Mouse (Mus musculus): ENCODE results near the gene Stk33. TPM values are rescaled to one million over a fixed set of nuclear protein-coding genes. Genes with fewer than 3 reads are reported as not detected.

Gene Stk33
- polyA plus RNA-seq (2014; fragmentation: Illumina TruSeq; extraction: RNeasy Lipid Tissue Mini Kit (QIAGEN cat#74804); ENCODE audit: insufficient read depth, low read depth, low replicate concordance): 12.2 TPM

GRCm38 (mm10) chr7:109438781-109439591, at the start of gene Stk33:
Gene Stk33, minus strand, starts transcription at chr7:109439081.

Other genes starting within 250 kb of the Stk33 start
- not detected for gene Trim66, start 69.1 kb upstream of the Stk33 start, polyA plus RNA-seq (2014; fragmentation: Illumina TruSeq; extraction: RNeasy Lipid Tissue Mini Kit (QIAGEN cat#74804); ENCODE audit: insufficient read depth, low read depth, low replicate concordance)
- gene Rpl27a, start 80.1 kb upstream of the Stk33 start, polyA plus RNA-seq (2014; fragmentation: Illumina TruSeq; extraction: RNeasy Lipid Tissue Mini Kit (QIAGEN cat#74804); ENCODE audit: insufficient read depth, low read depth, low replicate concordance): 854 TPM